Mouse (Mus musculus): ENCODE measurements around the gene Upk2.

GRCm38 (mm10) chr9:44488855-44489381, 34.1 kb upstream of the Upk2 start:
- TF ChIP-seq CTCF (IDR thresholded peaks at IDR 0.05; ENCODE audit: low read depth) = no peak
- no peak for TF ChIP-seq EP300 (IDR thresholded peaks at IDR 0.05; ENCODE audit: low read depth)
